Mouse (Mus musculus): ENCODE results near the gene Six4. TPM values are rescaled to one million over a fixed set of nuclear protein-coding genes. Genes with fewer than 3 reads are reported as not detected.

Gene Six4
- polyA plus RNA-seq, 1 experiment from 2014 or later, result 3.0 TPM

DNA sequence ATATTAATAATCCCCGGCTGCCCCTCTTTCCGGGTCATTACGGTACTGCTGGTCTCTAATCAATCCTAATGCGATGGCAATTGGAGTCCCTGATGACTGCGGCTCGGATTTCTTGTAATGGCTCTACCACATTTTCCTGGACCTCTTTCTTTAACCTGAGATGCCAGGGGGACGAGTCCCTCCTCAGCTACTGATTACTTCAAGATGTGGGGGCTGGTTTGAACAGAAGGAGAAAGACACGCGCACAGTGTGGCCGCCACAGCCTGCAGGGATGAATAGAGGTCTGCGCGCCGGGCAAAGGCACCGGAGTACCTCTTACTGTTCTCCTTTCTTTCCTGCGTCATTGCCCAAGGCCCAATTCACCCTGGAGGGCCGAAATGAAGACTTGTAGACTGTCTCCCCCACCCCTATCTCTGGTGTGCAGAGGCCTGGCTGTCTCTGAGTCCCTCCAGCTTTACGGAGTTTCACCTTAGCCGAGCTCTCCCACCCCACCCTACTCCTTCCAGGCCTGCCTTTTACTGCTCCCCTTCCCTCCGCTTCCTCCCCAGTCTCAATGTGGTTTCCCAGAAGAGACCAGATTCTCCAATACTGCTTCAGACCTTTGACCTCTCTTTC lies 61.1 kb downstream of the Six4 start:
- Histone ChIP-seq H3K36me3 (ENCODE audit: control insufficient read depth, insufficient read depth, low read length) (no peaks in the 10 kb centered on the region), H3K9me3 (replicated peaks; ENCODE audit: control insufficient read depth, low read length) (no peaks in the 10 kb centered on the region), H3K4me2 (peak overlapping the region; percentile 94), H3K27ac (ENCODE audit: low read depth, low read length) (no peak overlapping the region), H3K9ac (ENCODE audit: low read depth, low read length) (no peak overlapping the region), H3K4me1 (ENCODE audit: control insufficient read depth, insufficient read depth, low read length) (0 out of 2 replicates have a peak, but pooled peaks cover 8% of the 10 kb centered on the region), H3K4me3 (ENCODE audit: low read depth, low read length) (peak overlapping the region; percentile 66; the same call in 1 of the 2 replicates), H3K27me3 (ENCODE audit: control insufficient read depth, insufficient read depth, low read length) (peaks cover 66% of the 10 kb centered on the region)
- WGBS (ENCODE audit: insufficient replicate concordance), result 3% methylated on average over 19 of the region's 19 CpGs
- ATAC-seq (replicated peaks; ENCODE audit: insufficient number of reproducible peaks, low FRiP score, low TSS enrichment), result no peak

DNA sequence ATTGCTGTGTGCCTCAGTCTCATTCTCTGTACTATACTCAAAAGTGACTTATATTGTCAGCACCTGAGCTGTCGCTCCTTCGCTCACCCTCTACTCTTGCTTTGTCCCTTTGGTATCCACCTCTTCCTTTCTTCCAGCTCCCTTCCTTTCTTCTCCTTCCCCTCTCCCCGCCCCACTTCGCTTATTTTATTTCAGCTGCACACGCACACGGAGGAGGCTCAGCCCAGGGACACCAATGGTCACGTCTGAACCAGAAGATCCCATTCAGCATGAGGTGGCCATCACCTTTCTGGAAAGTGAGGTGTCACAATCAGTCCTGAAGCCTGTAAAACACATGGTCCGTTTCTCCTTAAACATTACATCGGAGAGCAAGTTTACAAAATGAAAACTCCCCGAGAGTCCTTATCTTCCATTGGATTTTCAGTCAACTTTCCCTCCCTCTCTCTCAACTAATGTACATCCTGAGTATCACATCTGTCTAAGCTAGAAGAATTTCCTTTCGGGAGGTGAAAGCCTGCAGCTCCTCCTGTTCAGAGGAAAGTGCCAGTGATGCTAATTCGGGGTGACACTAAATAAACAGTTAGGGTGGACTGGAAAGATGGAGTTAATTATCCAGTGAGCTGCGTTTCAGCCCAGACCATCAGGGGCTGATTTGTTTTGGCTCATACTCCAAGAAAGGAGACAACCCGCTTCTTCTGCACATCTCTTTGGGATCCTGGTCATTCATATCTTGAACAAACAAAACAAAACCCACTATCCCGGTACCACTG lies 62.3 kb downstream of the Six4 start:
- WGBS (ENCODE audit: insufficient replicate concordance), result 2% methylated on average over 15 of the region's 15 CpGs
- H3K4me1 ChIP-seq (ENCODE audit: control insufficient read depth, insufficient read depth, low read length), result peaks cover 12% of the 10 kb centered on the region

DNA sequence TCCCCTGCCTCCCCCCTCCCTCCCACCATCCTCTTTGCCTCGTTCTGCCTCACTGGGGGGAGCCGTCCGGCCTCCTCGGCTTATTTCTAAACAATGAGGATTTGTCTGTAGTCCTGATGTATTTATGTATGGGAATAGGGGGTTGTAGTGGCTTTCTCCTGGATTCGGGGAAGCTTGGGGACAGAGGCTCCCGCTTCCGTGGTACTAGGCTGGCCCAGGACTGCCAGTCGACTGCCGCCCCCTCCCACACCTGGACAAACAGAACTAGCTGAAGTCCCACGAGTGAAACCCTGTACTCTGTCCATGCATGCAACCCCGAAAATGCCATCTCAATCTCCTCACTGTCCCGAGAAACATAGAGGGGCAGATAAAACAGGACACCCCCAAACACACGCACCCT lies 63.0 kb downstream of the Six4 start:
- no peak overlapping the region for H3K9ac ChIP-seq (ENCODE audit: low read depth, low read length)
- 2% methylated on average over 13 of the region's 13 CpGs for WGBS (ENCODE audit: insufficient replicate concordance)
- H3K4me2 ChIP-seq, result no peak overlapping the region
- H3K27me3 ChIP-seq (ENCODE audit: control insufficient read depth, insufficient read depth, low read length), result peaks cover 80% of the 10 kb centered on the region
- no peak overlapping the region for H3K27ac ChIP-seq (ENCODE audit: low read depth, low read length)
- H3K4me3 ChIP-seq (ENCODE audit: low read depth, low read length), result no peak overlapping the region
- peaks cover 17% of the 10 kb centered on the region for H3K4me1 ChIP-seq (ENCODE audit: control insufficient read depth, insufficient read depth, low read length)
- no peaks in the 10 kb centered on the region for H3K9me3 ChIP-seq (replicated peaks; ENCODE audit: control insufficient read depth, low read length)
- ATAC-seq (replicated peaks; ENCODE audit: insufficient number of reproducible peaks, low FRiP score, low TSS enrichment), result no peak
- H3K36me3 ChIP-seq (ENCODE audit: control insufficient read depth, insufficient read depth, low read length), result no peaks in the 10 kb centered on the region

More for the DNA sequence above, 62.3 kb downstream of the Six4 start:
- H3K9me3 ChIP-seq (replicated peaks; ENCODE audit: control insufficient read depth, low read length), result no peaks in the 10 kb centered on the region
- no peak for ATAC-seq (replicated peaks; ENCODE audit: insufficient number of reproducible peaks, low FRiP score, low TSS enrichment)
- H3K9ac ChIP-seq (ENCODE audit: low read depth, low read length), result no peak overlapping the region
- no peak overlapping the region for H3K27ac ChIP-seq (ENCODE audit: low read depth, low read length)
- no peaks in the 10 kb centered on the region for H3K36me3 ChIP-seq (ENCODE audit: control insufficient read depth, insufficient read depth, low read length)
- H3K4me3 ChIP-seq (ENCODE audit: low read depth, low read length), result no peak overlapping the region
- H3K27me3 ChIP-seq (ENCODE audit: control insufficient read depth, insufficient read depth, low read length), result peaks cover 76% of the 10 kb centered on the region
- no peak overlapping the region for H3K4me2 ChIP-seq

Other genes with a start within 250 kb of the Six4 start
- not detected in 2 replicates for gene Six6, start 173.6 kb downstream of the Six4 start, polyA plus RNA-seq (2014; fragmentation: Nextera tagmentation; extraction: Ambion mirVana)
- 2.6 and 5.0 TPM in 2 replicates for gene 4930447C04Rik, start 172.7 kb downstream of the Six4 start, polyA plus RNA-seq (2014; fragmentation: Nextera tagmentation; extraction: Ambion mirVana)
- 1.3 and 2.3 TPM in 2 replicates for gene Six1, start 59.6 kb downstream of the Six4 start, polyA plus RNA-seq (2014; fragmentation: Nextera tagmentation; extraction: Ambion mirVana)
- gene Mnat1, start 10.3 kb upstream of the Six4 start, polyA plus RNA-seq (2014; fragmentation: Nextera tagmentation; extraction: Ambion mirVana), result 32.6 and 32.8 TPM in 2 replicates
- 16.0 and 18.5 TPM in 2 replicates for gene Trmt5, start 173.3 kb upstream of the Six4 start, polyA plus RNA-seq (2014; fragmentation: Nextera tagmentation; extraction: Ambion mirVana)
- gene Slc38a6, start 173.3 kb upstream of the Six4 start, polyA plus RNA-seq (2014; fragmentation: Nextera tagmentation; extraction: Ambion mirVana), result 7.8 and 8.7 TPM in 2 replicates

Data from heart, embryonic 11.5 days (tissue).